Mouse (Mus musculus) stomach, postnatal 0 days (tissue): Measurements from ENCODE around the gene Slc16a10.

Experiments
- CTCF ChIP-seq: IDR thresholded peaks from 2 replicates; pipeline ENCODE4 v1.5.1; 2016; ENCODE audit warnings: antibody characterized with exemption, low read depth, mild to moderate bottlenecking, moderate library complexity
- EP300 ChIP-seq: optimal IDR thresholded peaks from 2 replicates; pipeline ENCODE3; 2016; ENCODE audit warnings: antibody characterized with exemption

- TF ChIP-seq CTCF = no peak
- no peak for TF ChIP-seq EP300
These were observed 29.2 kb upstream of the Slc16a10 start for GRCm38 (mm10) chr10:40171211-40171610.
